Mouse (Mus musculus): ENCODE results near the gene Fgf3. TPM values are rescaled to one million over a fixed set of nuclear protein-coding genes. Genes with fewer than 3 reads are reported as not detected.

Fgf3 gene
- polyA plus RNA-seq, 1 experiment from 2014 or later: not detected

DNA sequence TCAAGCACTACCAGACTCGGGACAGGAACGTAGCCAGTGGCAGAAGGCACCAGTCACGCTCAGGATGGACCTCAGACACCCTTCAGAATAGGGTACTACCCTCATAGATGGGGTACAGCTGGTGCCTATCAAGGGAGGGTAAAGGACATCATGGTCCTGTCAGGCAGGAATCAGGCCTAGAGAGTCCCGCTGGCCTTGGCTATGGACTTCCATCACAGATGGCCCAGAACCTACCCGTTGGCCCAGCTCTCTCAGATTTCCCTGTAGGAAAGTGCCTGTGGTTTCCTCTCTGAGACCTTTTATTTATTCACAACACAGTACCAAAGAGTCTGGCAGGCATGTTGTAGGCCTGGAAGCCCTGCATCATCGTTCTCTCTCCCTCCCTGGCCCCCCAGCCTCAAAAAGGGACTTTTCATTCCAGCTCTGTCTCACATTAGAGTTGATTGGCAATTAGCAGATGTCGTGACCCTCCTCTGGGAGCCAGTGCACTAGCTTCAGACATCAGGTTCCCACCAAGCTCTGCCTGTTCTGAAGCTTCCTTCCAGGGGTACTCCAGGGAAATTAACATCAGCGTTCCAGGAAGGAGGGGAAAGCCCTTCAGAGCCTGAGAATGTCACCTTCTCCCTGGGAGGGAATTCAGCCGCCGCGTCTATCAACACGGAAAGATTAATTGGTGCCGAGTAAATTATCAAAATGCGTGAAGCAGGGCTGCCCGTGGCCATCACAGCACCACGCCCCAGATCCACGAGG is 40.7 kb upstream of the Fgf3 start:
- H3K36me3 ChIP-seq (ENCODE audit: insufficient read depth): no peaks in the 10 kb centered on the region
- no peak overlapping the region for H3K9ac ChIP-seq
- DNase-seq (no peak), ATAC-seq (ENCODE audit: insufficient read depth) (no peak)
- H3K9me3 ChIP-seq (ENCODE audit: low read depth, low read length): no peaks in the 10 kb centered on the region
- WGBS: 62% methylated on average over 17 of the region's 17 CpGs
- TF ChIP-seq CTCF (IDR thresholded peaks at IDR 0.05; ENCODE audit: low read depth): no peak
- no peaks in the 10 kb centered on the region for H3K4me1 ChIP-seq (ENCODE audit: insufficient read depth)
- no peak overlapping the region for H3K27ac ChIP-seq (ENCODE audit: low read depth)
- no peak overlapping the region for H3K4me3 ChIP-seq (ENCODE audit: low read depth, low read length)
- no peaks in the 10 kb centered on the region for H3K27me3 ChIP-seq (ENCODE audit: insufficient read depth, low read length)
- no peak overlapping the region for H3K4me2 ChIP-seq

GRCm38 (mm10) chr7:144798471-144798870 is 39.4 kb upstream of the Fgf3 start:
- DNase-seq (peak; percentile 81), ATAC-seq (ENCODE audit: insufficient read depth) (no peak)
- no peak overlapping the region for H3K9ac ChIP-seq
- H3K4me1 ChIP-seq (ENCODE audit: insufficient read depth): no peaks in the 10 kb centered on the region
- no peak overlapping the region for H3K4me3 ChIP-seq (ENCODE audit: low read depth, low read length)
- H3K27ac ChIP-seq (ENCODE audit: low read depth): no peak overlapping the region
- 33% methylated on average over 1 of the region's 1 CpGs for WGBS
- no peaks in the 10 kb centered on the region for H3K9me3 ChIP-seq (ENCODE audit: low read depth, low read length)
- H3K27me3 ChIP-seq (ENCODE audit: insufficient read depth, low read length): no peaks in the 10 kb centered on the region
- TF ChIP-seq CTCF (IDR thresholded peaks at IDR 0.05; ENCODE audit: low read depth): peak; percentile 75
- no peaks in the 10 kb centered on the region for H3K36me3 ChIP-seq (ENCODE audit: insufficient read depth)
- H3K4me2 ChIP-seq: no peak overlapping the region

DNA sequence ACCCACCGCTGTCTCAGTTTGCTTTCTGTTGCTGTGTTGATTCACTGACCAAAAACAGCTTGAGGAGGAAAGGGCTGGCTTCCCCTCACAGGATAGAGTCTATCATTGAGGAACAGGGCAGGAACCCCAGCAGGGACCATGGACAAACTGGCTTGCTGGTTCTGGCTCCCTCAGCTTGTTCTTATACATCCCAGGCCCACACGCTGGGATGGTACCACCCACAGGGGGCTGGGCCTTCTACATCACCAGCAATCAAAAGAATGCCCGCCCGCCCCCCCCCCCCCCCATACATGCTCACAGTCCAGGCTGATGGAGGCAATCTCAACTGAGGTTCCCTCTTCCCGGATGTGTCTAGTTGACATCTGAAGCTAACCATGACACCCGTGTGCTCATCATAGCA is 30.8 kb upstream of the Fgf3 start:
- Histone ChIP-seq H3K27me3 (ENCODE audit: insufficient read depth, low read length) (no peaks in the 10 kb centered on the region), H3K27ac (ENCODE audit: low read depth) (no peak overlapping the region), H3K36me3 (ENCODE audit: insufficient read depth) (no peaks in the 10 kb centered on the region), H3K4me3 (ENCODE audit: low read depth, low read length) (no peak overlapping the region), H3K9me3 (ENCODE audit: low read depth, low read length) (no peaks in the 10 kb centered on the region), H3K9ac (no peak overlapping the region), H3K4me2 (no peak overlapping the region), H3K4me1 (ENCODE audit: insufficient read depth) (no peaks in the 10 kb centered on the region)
- ATAC-seq (ENCODE audit: insufficient read depth) (no peak), DNase-seq (no peak)
- TF ChIP-seq CTCF (IDR thresholded peaks at IDR 0.05; ENCODE audit: low read depth): no peak
- 62% methylated on average over 6 of the region's 6 CpGs for WGBS

DNA sequence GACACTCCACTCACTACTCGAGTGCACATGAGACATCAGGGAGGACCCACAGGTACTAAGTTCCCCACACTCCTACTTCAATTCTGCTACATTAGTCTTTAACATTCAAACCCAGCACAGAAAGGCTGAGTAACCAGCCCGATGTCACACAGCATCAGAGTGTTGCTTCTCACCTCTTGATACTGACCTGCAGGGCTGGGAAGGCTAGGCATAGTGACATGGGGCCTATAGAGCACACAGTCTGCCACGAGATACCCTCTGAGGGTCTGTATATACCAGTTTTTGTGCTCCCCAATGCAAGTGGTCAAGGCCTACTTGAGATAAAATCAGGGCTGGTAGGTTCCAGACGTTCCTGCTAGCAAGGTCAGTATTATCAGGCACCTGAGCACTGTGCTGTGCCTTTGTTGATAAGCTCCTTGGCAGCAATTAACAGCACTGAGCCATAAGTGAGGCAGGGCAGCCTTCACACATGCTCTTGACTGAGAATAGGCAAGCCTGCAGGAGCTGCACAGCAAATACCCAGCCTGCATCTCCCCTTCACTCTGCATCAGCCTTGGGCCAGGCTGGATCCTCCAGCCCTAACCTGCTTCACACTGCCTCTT is 29.8 kb upstream of the Fgf3 start:
- DNase-seq (no peak), ATAC-seq (ENCODE audit: insufficient read depth) (no peak)
- Histone ChIP-seq H3K9ac (no peak overlapping the region), H3K4me3 (ENCODE audit: low read depth, low read length) (no peak overlapping the region), H3K36me3 (ENCODE audit: insufficient read depth) (no peaks in the 10 kb centered on the region), H3K4me1 (ENCODE audit: insufficient read depth) (no peaks in the 10 kb centered on the region), H3K4me2 (no peak overlapping the region), H3K9me3 (ENCODE audit: low read depth, low read length) (no peaks in the 10 kb centered on the region), H3K27me3 (ENCODE audit: insufficient read depth, low read length) (no peaks in the 10 kb centered on the region), H3K27ac (ENCODE audit: low read depth) (no peak overlapping the region)
- no peak for TF ChIP-seq CTCF (IDR thresholded peaks at IDR 0.05; ENCODE audit: low read depth)
- 53% methylated on average over 4 of the region's 4 CpGs for WGBS

- Histone ChIP-seq H3K9me3 (ENCODE audit: low read depth, low read length) (no peaks in the 10 kb centered on the region), H3K4me3 (ENCODE audit: low read depth, low read length) (no peak overlapping the region), H3K27me3 (ENCODE audit: insufficient read depth, low read length) (no peaks in the 10 kb centered on the region), H3K4me2 (no peak overlapping the region), H3K27ac (ENCODE audit: low read depth) (no peak overlapping the region), H3K4me1 (ENCODE audit: insufficient read depth) (no peaks in the 10 kb centered on the region), H3K9ac (no peak overlapping the region), H3K36me3 (ENCODE audit: insufficient read depth) (no peaks in the 10 kb centered on the region)
- ATAC-seq (ENCODE audit: insufficient read depth): peak; percentile 93
- peak; percentile 71 for DNase-seq
- no peak for TF ChIP-seq CTCF (IDR thresholded peaks at IDR 0.05; ENCODE audit: low read depth)
- 20% methylated on average over 4 of the region's 4 CpGs for WGBS
Measured at GRCm38 (mm10) chr7:144811521-144811920, 26.4 kb upstream of the Fgf3 start.

- no peak overlapping the region for H3K4me2 ChIP-seq
- no peak for TF ChIP-seq CTCF (IDR thresholded peaks at IDR 0.05; ENCODE audit: low read depth)
- H3K36me3 ChIP-seq (ENCODE audit: insufficient read depth): no peaks in the 10 kb centered on the region
- H3K4me1 ChIP-seq (ENCODE audit: insufficient read depth): no peaks in the 10 kb centered on the region
- DNase-seq (no peak), ATAC-seq (ENCODE audit: insufficient read depth) (no peak)
- WGBS: 57% methylated on average over 7 of the region's 7 CpGs
- H3K27me3 ChIP-seq (ENCODE audit: insufficient read depth, low read length): no peaks in the 10 kb centered on the region; the same call in 1 of the 2 replicates
- H3K4me3 ChIP-seq (ENCODE audit: low read depth, low read length): no peak overlapping the region
- H3K9ac ChIP-seq: no peak overlapping the region
- H3K27ac ChIP-seq (ENCODE audit: low read depth): no peak overlapping the region
- no peaks in the 10 kb centered on the region; the same call in 1 of the 2 replicates for H3K9me3 ChIP-seq (ENCODE audit: low read depth, low read length)
Measured at GRCm38 (mm10) chr7:144821901-144822300, 16.0 kb upstream of the Fgf3 start.

- Histone ChIP-seq H3K36me3 (ENCODE audit: insufficient read depth) (no peaks in the 10 kb centered on the region), H3K9me3 (ENCODE audit: low read depth, low read length) (no peaks in the 10 kb centered on the region), H3K4me2 (no peak overlapping the region), H3K9ac (no peak overlapping the region), H3K4me3 (ENCODE audit: low read depth, low read length) (no peak overlapping the region), H3K27me3 (ENCODE audit: insufficient read depth, low read length) (peaks cover 3% of the 10 kb centered on the region), H3K4me1 (ENCODE audit: insufficient read depth) (no peaks in the 10 kb centered on the region), H3K27ac (ENCODE audit: low read depth) (no peak overlapping the region)
- ATAC-seq (ENCODE audit: insufficient read depth) (no peak), DNase-seq (no peak)
- 81% methylated on average over 2 of the region's 2 CpGs for WGBS
- TF ChIP-seq CTCF (IDR thresholded peaks at IDR 0.05; ENCODE audit: low read depth): no peak
Measured at GRCm38 (mm10) chr7:144823988-144824387, 13.9 kb upstream of the Fgf3 start.
